Mouse (Mus musculus) bone marrow macrophage, adult 2 months (primary cell): ENCODE measurements around the gene Cd19.

ENCODE experiments used
- CTCF ChIP-seq: IDR thresholded peaks from 2 replicates; pipeline ENCODE4 v1.5.1; 2012; ENCODE audit warnings: low read depth, mild to moderate bottlenecking, low read length, moderate library complexity
- POLR2A ChIP-seq: IDR thresholded peaks from 2 replicates; pipeline ENCODE4 v1.6.1; 2012; ENCODE audit warnings: mild to moderate bottlenecking, low read depth, low read length, borderline replicate concordance

- no peak for TF ChIP-seq POLR2A
- no peak for TF ChIP-seq CTCF
These were observed 41.7 kb downstream of the Cd19 start for GRCm38 (mm10) chr7:126373007-126373406.
